Mouse (Mus musculus) bone marrow macrophage, adult 2 months (primary cell): Measurements from ENCODE around the gene Arpc5.

ENCODE experiments used
- CTCF ChIP-seq: IDR thresholded peaks from 2 replicates; pipeline ENCODE4 v1.5.1; 2012; ENCODE audit warnings: low read depth, mild to moderate bottlenecking, low read length, moderate library complexity
- POLR2A ChIP-seq: IDR thresholded peaks from 2 replicates; pipeline ENCODE4 v1.6.1; 2012; ENCODE audit warnings: mild to moderate bottlenecking, low read depth, low read length, borderline replicate concordance

GRCm38 (mm10) chr1:152766032-152766772, at the start of gene Arpc5, which contains the start of gene Rgl1:
- no peak for TF ChIP-seq CTCF
- no peak for TF ChIP-seq POLR2A
